Mouse (Mus musculus) G1E (cell line): ENCODE measurements at regions not wholly inside any gene's neighbourhood (a gene's known extent, or its start where the extent isn't known, plus 50 kb on each side); places are given as distances from the start of the nearest gene placed in this dataset.

Source experiments
- CTCF ChIP-seq: IDR thresholded peaks from 2 replicates; pipeline ENCODE4 v1.5.1; 2012; ENCODE audit warnings: low read depth, low read length, inconsistent platforms, mixed read lengths
- GATA1 ChIP-seq: IDR thresholded peaks from 2 replicates; pipeline ENCODE4 v1.6.1; 2012; ENCODE audit warnings: borderline replicate concordance, low read length, inconsistent platforms, mixed read lengths
- GATA2 ChIP-seq: IDR thresholded peaks from 2 replicates; pipeline ENCODE4 v1.6.1; 2012; ENCODE audit warnings: low read depth, low read length, inconsistent platforms, borderline replicate concordance
- POLR2AphosphoS5 ChIP-seq: IDR thresholded peaks from 2 replicates; pipeline ENCODE4 v1.6.1; 2012; ENCODE audit warnings: low read depth, low read length, inconsistent platforms; ENCODE audit not compliant: insufficient replicate concordance
- TAL1 ChIP-seq: conservative IDR thresholded peaks from 2 replicates; pipeline ENCODE4 v1.6.1; 2012; ENCODE audit warnings: low read depth, low read length, inconsistent platforms, mixed read lengths

DNA sequence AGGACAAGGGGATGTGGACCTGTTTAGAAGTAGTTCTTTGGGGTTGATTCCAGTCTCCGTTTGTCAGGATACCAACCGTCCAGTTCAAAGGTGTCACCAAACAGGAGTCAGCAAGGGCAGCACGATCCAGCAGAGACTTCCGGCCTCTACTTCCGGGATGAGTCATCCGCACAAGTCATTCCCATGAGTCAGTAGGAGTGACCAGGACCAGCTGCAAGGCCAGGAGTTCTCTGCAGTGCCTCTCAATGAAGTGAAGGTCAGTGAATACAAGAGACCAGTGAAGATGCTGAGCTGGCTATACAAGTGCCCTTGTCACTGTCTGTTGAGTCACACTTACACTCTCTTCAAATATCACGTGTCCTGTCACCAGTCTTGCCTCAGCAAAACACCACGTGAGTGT is 272.8 kb upstream of the Cntnap4 start:
- TF ChIP-seq CTCF: no peak
- TF ChIP-seq GATA1: no peak
- no peak for TF ChIP-seq GATA2
- no peak for TF ChIP-seq POLR2AphosphoS5
- no peak for TF ChIP-seq TAL1
